Mouse (Mus musculus) myocyte (in vitro differentiated cells): ENCODE data around the gene Arid5b. TPM values are rescaled to one million over a fixed set of nuclear protein-coding genes. Genes with fewer than 3 reads are reported as not detected.

Source experiments
- H3K27me3 ChIP-seq: one replicate; pipeline ENCODE4 v1.6.1; 2011; ENCODE audit not compliant: control insufficient read depth, insufficient read depth, insufficient read length
- H3K36me3 ChIP-seq: one replicate; pipeline ENCODE4 v1.6.1; 2011; ENCODE audit not compliant: control insufficient read depth, insufficient read depth
- H3K4me2 ChIP-seq: one replicate; pipeline ENCODE4 v1.6.1; 2011; ENCODE audit warnings: low read depth, control low read depth
- H3K4me3 ChIP-seq: one replicate; pipeline ENCODE4 v1.5.1; 2011; ENCODE audit warnings: mild to moderate bottlenecking, control low read depth, moderate library complexity
- H3K79me2 ChIP-seq: one replicate; pipeline ENCODE4 v1.6.1; 2011; ENCODE audit not compliant: control insufficient read depth, insufficient read depth
- H3ac ChIP-seq: one replicate; pipeline ENCODE4 v1.6.1; 2011; ENCODE audit not compliant: control insufficient read depth, insufficient read length
- CEBPB ChIP-seq: IDR thresholded peaks from 2 replicates; pipeline ENCODE4 v1.6.1; 2011; ENCODE audit warnings: mild to moderate bottlenecking, moderate library complexity; ENCODE audit not compliant: poor library complexity, insufficient read depth, severe bottlenecking
- E2F4 ChIP-seq: IDR thresholded peaks from one replicate; pipeline ENCODE4 v1.6.1; 2011; ENCODE audit warnings: mild to moderate bottlenecking, control low read depth, moderate library complexity; ENCODE audit not compliant: insufficient read depth
- MAX ChIP-seq: IDR thresholded peaks from one replicate; pipeline ENCODE4 v1.6.1; 2011; ENCODE audit warnings: low read depth, mild to moderate bottlenecking, control low read depth
- MYOD1 ChIP-seq, 3 experiments: IDR thresholded peaks; one replicate each; pipeline ENCODE4 v1.6.1; 2011; ENCODE audit warnings: control low read depth in 2 of 3, low read depth in 2 of 3, mild to moderate bottlenecking in 2 of 3, moderate library complexity in 1 of 3; ENCODE audit not compliant: insufficient read length in 2 of 3, control insufficient read depth in 1 of 3
- MYOG ChIP-seq, 3 experiments: IDR thresholded peaks; one replicate each; pipeline ENCODE4 v1.6.1; 2011; ENCODE audit warnings: control low read depth in 2 of 3, low read depth in 2 of 3, mild to moderate bottlenecking in 2 of 3; ENCODE audit not compliant: insufficient read length in 2 of 3, control insufficient read depth in 1 of 3, insufficient read depth in 1 of 3
- POLR2A ChIP-seq: IDR thresholded peaks from one replicate; pipeline ENCODE4 v1.6.1; 2011; ENCODE audit warnings: low read depth, mild to moderate bottlenecking, control low read depth, moderate library complexity; ENCODE audit not compliant: insufficient read length
- POLR2AphosphoS2 ChIP-seq: IDR thresholded peaks from one replicate; pipeline ENCODE4 v1.6.1; 2011; ENCODE audit warnings: low read depth, control low read depth; ENCODE audit not compliant: insufficient read length
- REST ChIP-seq: IDR thresholded peaks from one replicate; pipeline ENCODE4 v1.6.1; 2011; ENCODE audit warnings: mild to moderate bottlenecking, control low read depth, moderate library complexity; ENCODE audit not compliant: insufficient read depth, insufficient read length
- SRF ChIP-seq: IDR thresholded peaks from one replicate; pipeline ENCODE4 v1.6.1; 2011; ENCODE audit warnings: low read depth; ENCODE audit not compliant: control insufficient read depth, insufficient read length
- TCF12 ChIP-seq: IDR thresholded peaks from one replicate; pipeline ENCODE4 v1.6.1; 2011; ENCODE audit warnings: mild to moderate bottlenecking, control low read depth; ENCODE audit not compliant: poor library complexity, insufficient read depth, severe bottlenecking
- TCF3 ChIP-seq: IDR thresholded peaks from one replicate; pipeline ENCODE4 v1.6.1; 2011; ENCODE audit warnings: low read depth, control low read depth; ENCODE audit not compliant: insufficient read length
- USF1 ChIP-seq: IDR thresholded peaks from one replicate; pipeline ENCODE4 v1.6.1; 2011; ENCODE audit warnings: low read depth, mild to moderate bottlenecking, control low read depth, moderate library complexity
- polyA plus RNA-seq: library from polyadenylated mRNA; unstranded; fragments of >200 nt; fragmentation: generic; extraction: Trizol; gene quantifications from one replicate; pipeline ENCODE4 v1.2.1, GENCODE M21; 2012; ENCODE audit warnings: missing spikeins

Arid5b gene
- polyA plus RNA-seq, 1 experiment, result 7.7 TPM

DNA sequence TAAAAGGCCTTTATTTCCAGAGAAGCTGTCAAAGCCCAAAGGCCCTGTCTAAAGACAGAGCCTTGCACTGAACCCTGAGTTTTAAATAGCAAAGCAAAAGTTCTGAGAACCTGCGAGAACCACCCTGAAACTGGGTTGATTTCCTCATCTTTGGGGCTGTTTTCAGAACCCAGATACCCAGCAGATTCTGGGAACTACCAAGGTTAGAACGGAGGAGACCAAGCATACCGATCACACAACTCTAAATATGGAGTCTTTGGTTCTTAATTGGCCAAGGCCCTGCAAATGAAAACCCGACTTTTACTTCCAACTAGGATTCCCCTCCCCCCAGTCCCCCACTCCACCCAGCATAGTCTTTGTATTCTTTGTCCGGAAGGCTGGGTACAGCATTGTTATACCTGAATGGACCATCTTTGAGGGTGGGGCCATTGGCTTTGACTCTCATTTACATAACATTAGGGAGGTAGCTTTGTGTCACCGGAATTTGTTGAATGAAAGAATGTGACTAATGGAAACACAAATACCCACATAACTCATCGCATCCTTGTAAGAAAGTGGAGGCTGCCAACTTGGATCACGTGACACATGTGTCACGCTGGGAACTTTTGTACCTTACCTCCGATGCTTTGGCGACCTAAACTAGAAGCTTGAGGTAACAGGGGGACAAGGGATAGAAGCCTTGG is 141.2 kb downstream of the Arid5b start:
- Histone ChIP-seq H3K4me3 (peak overlapping the region; percentile 38), H3K79me2 (peaks cover 27% of the 10 kb centered on the region), H3K36me3 (peaks cover 11% of the 10 kb centered on the region), H3ac (no peak overlapping the region), H3K27me3 (no peaks in the 10 kb centered on the region), H3K4me2 (peak overlapping the region; percentile 99)
- TF ChIP-seq POLR2A (no peak), MAX (no peak)

DNA sequence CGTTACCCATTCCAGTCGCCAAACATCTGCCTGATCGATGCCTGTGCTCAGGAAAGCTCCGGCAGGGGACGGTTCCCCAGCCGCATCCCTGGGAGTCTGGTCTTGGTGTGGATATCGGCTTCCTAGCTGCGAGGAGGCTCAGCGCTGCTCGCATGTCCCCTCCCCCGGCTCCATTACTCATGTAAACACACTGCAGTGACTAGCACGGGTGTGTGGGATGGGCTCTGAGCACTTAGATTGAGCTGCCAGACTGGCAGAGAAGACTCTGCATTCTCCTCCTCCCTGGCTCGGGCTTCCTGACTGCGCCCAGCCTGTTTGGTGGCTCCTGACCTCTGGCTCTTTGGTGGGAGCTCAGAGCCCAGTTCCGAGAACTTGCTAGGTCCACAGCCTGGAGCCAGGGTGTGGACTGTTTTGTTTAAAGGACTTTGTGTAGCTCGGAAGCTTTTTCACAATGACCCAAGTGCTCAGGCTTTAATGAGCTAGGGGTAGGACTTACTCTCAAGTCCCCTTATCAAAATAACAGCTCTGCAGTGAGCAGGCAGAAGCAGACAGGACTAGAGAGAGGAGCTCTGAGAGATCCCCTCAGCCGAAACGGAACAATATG is 142.0 kb downstream of the Arid5b start:
- H3K27me3 ChIP-seq, result no peaks in the 10 kb centered on the region
- TF ChIP-seq POLR2AphosphoS2 (peak; percentile 72), POLR2A (peak; percentile 70), MYOD1 (IDR thresholded peaks at IDR 0.05; ENCODE audit: control insufficient read depth in 1 of 3, insufficient read length in 2 of 3, low read depth in 2 of 3) (no peak)
- peaks cover 32% of the 10 kb centered on the region for H3K79me2 ChIP-seq
- peak overlapping the region; percentile 99 for H3K4me2 ChIP-seq
- peak overlapping the region; percentile 38 for H3K4me3 ChIP-seq
- no peak overlapping the region for H3ac ChIP-seq
- peaks cover 16% of the 10 kb centered on the region for H3K36me3 ChIP-seq

DNA sequence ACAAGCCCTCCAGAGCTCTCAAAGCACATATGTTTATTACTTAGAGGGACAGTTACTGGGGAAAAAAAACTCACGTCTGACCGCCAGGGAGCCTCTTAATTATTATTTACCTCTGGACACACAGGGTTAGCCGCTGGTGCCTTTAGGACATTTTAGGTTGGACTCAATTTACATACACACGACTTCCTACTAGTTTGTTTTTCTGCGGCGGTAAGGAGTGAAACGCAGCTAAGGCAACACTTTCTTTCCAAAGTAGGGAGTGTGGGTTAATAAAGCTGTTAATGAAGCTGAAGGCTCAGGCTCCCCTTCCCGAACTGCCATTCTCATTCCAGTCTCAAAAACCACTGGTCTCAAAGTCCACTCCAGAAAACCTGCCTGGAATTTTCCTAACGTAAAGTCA is 142.5 kb downstream of the Arid5b start:
- no peak for TF ChIP-seq MYOD1 (IDR thresholded peaks at IDR 0.05; ENCODE audit: control insufficient read depth in 1 of 3, insufficient read length in 2 of 3, low read depth in 2 of 3)
- H3ac ChIP-seq, result no peak overlapping the region
- H3K36me3 ChIP-seq, result peaks cover 18% of the 10 kb centered on the region
- H3K79me2 ChIP-seq, result peaks cover 38% of the 10 kb centered on the region
- H3K27me3 ChIP-seq, result no peaks in the 10 kb centered on the region
- H3K4me3 ChIP-seq, result peak overlapping the region; percentile 38
- peak overlapping the region; percentile 99 for H3K4me2 ChIP-seq

DNA sequence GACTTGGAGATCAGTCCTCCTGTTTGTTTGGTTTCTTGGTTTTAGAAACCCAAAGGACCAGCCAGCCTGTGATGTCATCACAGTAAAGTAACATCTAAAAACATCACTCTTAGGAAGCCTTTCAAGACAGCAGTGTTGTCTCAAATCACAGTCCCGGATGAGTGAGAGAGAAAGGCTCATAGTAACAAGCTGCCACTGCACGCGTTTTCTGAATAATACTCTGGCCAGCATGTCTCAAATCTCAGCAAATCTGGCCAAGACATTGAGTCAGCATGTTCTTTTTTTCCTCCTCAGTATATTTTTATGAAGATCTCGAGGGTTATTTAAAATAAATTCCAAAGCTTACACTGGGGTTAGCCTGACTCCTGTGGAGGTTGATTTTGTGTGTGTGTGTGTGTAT is 143.1 kb downstream of the Arid5b start:
- no peak for TF ChIP-seq MYOG (IDR thresholded peaks at IDR 0.05; ENCODE audit: control insufficient read depth in 1 of 3, insufficient read depth in 1 of 3, insufficient read length in 2 of 3, low read depth in 2 of 3)
- TF ChIP-seq SRF, result no peak
- no peak for TF ChIP-seq E2F4
- TF ChIP-seq TCF3, result no peak
- no peak for TF ChIP-seq MYOD1 (IDR thresholded peaks at IDR 0.05; ENCODE audit: control insufficient read depth in 1 of 3, insufficient read length in 2 of 3, low read depth in 2 of 3)
- no peak for TF ChIP-seq MAX
- no peak for TF ChIP-seq POLR2AphosphoS2
- no peak for TF ChIP-seq USF1
- no peak for TF ChIP-seq TCF12
- no peak for TF ChIP-seq POLR2A
- no peak for TF ChIP-seq REST
- Histone ChIP-seq H3ac (no peak overlapping the region), H3K36me3 (peaks cover 24% of the 10 kb centered on the region), H3K79me2 (peaks cover 40% of the 10 kb centered on the region), H3K27me3 (no peaks in the 10 kb centered on the region), H3K4me3 (peak overlapping the region; percentile 38), H3K4me2 (peak overlapping the region; percentile 99)

DNA sequence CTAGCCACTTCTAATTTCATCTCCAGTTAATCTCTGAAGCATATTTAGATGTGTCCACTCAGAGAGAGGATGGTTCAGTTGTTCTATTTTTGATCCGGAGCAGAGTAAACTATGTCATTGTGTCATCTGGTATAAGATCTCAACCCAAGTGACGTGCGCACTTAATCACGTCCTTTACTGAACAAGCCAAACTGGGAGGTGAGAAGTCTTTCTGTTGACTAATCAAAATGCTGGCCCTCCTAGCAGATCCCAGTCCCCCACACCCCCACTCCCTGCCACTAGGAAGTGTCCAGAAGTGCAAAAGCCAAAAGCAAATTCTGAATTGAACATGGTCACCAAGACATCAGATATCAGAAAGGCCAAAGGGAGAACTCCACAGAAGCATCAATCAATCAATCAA is 144.0 kb downstream of the Arid5b start:
- Histone ChIP-seq H3K27me3 (no peaks in the 10 kb centered on the region), H3K79me2 (peaks cover 40% of the 10 kb centered on the region), H3K4me2 (peak overlapping the region; percentile 99), H3K36me3 (peaks cover 24% of the 10 kb centered on the region), H3ac (no peak overlapping the region), H3K4me3 (peak overlapping the region; percentile 38)
- TF ChIP-seq TCF3 (no peak), E2F4 (no peak), POLR2A (no peak), MYOG (IDR thresholded peaks at IDR 0.05; ENCODE audit: control insufficient read depth in 1 of 3, insufficient read depth in 1 of 3, insufficient read length in 2 of 3, low read depth in 2 of 3) (no peak), MYOD1 (IDR thresholded peaks at IDR 0.05; ENCODE audit: control insufficient read depth in 1 of 3, insufficient read length in 2 of 3, low read depth in 2 of 3) (no peak), CEBPB (no peak), SRF (no peak), REST (no peak), POLR2AphosphoS2 (no peak), MAX (no peak), USF1 (no peak), TCF12 (no peak)
